In the genomic region with DNA sequence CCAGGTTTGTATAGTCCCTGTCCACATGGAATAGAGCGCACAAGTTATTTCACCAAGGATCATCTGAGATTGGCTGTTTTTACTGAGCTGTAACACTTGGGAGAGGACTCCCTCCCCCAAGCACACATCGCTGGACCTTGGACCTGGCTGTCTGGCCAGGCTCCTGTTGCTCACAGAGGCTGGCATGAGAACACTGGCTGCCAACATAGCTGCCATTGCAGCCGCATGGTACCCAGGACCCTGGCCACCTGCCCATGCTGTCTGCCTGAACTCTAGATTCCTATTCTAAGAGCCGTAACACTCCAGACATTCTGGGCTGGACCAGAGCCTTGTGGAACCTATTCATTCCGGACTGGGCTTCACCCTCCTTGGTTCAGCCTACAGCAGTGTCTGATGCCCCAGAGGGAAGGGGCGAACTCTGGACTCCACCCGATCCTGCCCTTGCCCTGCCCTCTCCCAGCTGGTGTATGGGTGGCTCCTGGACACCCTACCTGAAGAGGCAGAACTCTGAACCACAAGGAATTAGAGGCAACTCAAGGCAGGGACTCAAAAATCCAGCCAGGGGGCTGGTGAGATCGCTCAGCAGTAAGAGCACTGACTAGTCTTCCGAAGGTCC, we compare ENCODE assay signal across 10 mouse cellular contexts. TPM values are rescaled to one million over a fixed set of nuclear protein-coding genes. Genes with fewer than 3 reads are reported as not detected.
DNase-seq lines count a peak whose midpoint lies in the region; ATAC-seq lines count a peak whose summit lies in the region.
"Had no signal": no experiment of that assay in that cellular context is flagged by ENCODE, and none has a peak within 500 bp of the region (broad histone marks: within the 10 kb centered on the region; RNA-seq: fewer than 3 reads in every experiment).

No protein-coding gene starts in this region.

- H3K27ac ChIP-seq in hindbrain, embryonic 11.5 days (ENCODE audit: low read depth, low read length): peak overlapping the region; percentile 24; the same call in 1 of the 2 replicates
- no peak overlapping the region for H3K27ac ChIP-seq in hindbrain, embryonic 12.5 days
- H3K27ac ChIP-seq in forebrain, embryonic 12.5 days: peak overlapping the region; percentile 44; the same call in 1 of the 2 replicates
- H3K27ac ChIP-seq in intestine, embryonic 14.5 days (ENCODE audit: low read depth): peak overlapping the region; percentile 84; the same call in 1 of the 2 replicates
- peak overlapping the region; percentile 89 for H3K27ac ChIP-seq in limb, embryonic 15.5 days

- no peaks in the 10 kb centered on the region for H3K36me3 ChIP-seq in hindbrain, embryonic 11.5 days (ENCODE audit: control insufficient read depth, insufficient read depth, low read length)
- no peaks in the 10 kb centered on the region for H3K36me3 ChIP-seq in hindbrain, embryonic 12.5 days
- no peaks in the 10 kb centered on the region for H3K36me3 ChIP-seq in forebrain, embryonic 12.5 days (replicated peaks)
- H3K36me3 ChIP-seq in intestine, embryonic 14.5 days (ENCODE audit: control insufficient read depth, insufficient read depth, low read length): no peaks in the 10 kb centered on the region
- no peaks in the 10 kb centered on the region for H3K36me3 ChIP-seq in limb, embryonic 15.5 days
- H3K36me3 ChIP-seq: G1E had no signal

- no peak overlapping the region for H3K4me2 ChIP-seq in hindbrain, embryonic 11.5 days (replicated peaks; ENCODE audit: low read depth, low read length)
- H3K4me2 ChIP-seq in hindbrain, embryonic 12.5 days (replicated peaks): no peak overlapping the region
- no peak overlapping the region for H3K4me2 ChIP-seq in forebrain, embryonic 12.5 days
- H3K4me2 ChIP-seq in intestine, embryonic 14.5 days (ENCODE audit: low read length): no peak overlapping the region
- H3K4me2 ChIP-seq in limb, embryonic 15.5 days: no peak overlapping the region

- no peak overlapping the region for H3K4me3 ChIP-seq in hindbrain, embryonic 11.5 days (ENCODE audit: low read depth, low read length)
- no peak overlapping the region for H3K4me3 ChIP-seq in hindbrain, embryonic 12.5 days
- no peak overlapping the region for H3K4me3 ChIP-seq in forebrain, embryonic 12.5 days (replicated peaks)
- H3K4me3 ChIP-seq in intestine, embryonic 14.5 days (ENCODE audit: low read depth, low read length): no peak overlapping the region
- H3K4me3 ChIP-seq in limb, embryonic 15.5 days: no peak overlapping the region

- H3K9me3 ChIP-seq in hindbrain, embryonic 11.5 days (ENCODE audit: control insufficient read depth, low read length): no peaks in the 10 kb centered on the region
- no peaks in the 10 kb centered on the region for H3K9me3 ChIP-seq in hindbrain, embryonic 12.5 days (replicated peaks)
- no peaks in the 10 kb centered on the region for H3K9me3 ChIP-seq in forebrain, embryonic 12.5 days
- no peaks in the 10 kb centered on the region for H3K9me3 ChIP-seq in intestine, embryonic 14.5 days (ENCODE audit: control insufficient read depth, low read length)
- H3K9me3 ChIP-seq in limb, embryonic 15.5 days: no peaks in the 10 kb centered on the region
- H3K9me3 ChIP-seq: G1E had no signal

- 87% methylated on average over 9 of the region's 9 CpGs for WGBS in hindbrain, embryonic 11.5 days
- 84% methylated on average over 9 of the region's 9 CpGs for WGBS in hindbrain, embryonic 12.5 days
- WGBS in forebrain, embryonic 12.5 days: 94% methylated on average over 9 of the region's 9 CpGs
- 77% methylated on average over 9 of the region's 9 CpGs for WGBS in intestine, embryonic 14.5 days
- 69% methylated on average over 9 of the region's 9 CpGs for WGBS in limb, embryonic 15.5 days

- peaks cover 20% of the 10 kb centered on the region for H3K4me1 ChIP-seq in hindbrain, embryonic 11.5 days (replicated peaks; ENCODE audit: control insufficient read depth, insufficient read depth, low read length)
- H3K4me1 ChIP-seq in hindbrain, embryonic 12.5 days: peaks cover 44% of the 10 kb centered on the region
- H3K4me1 ChIP-seq in forebrain, embryonic 12.5 days: peaks cover 34% of the 10 kb centered on the region
- H3K4me1 ChIP-seq in intestine, embryonic 14.5 days (replicated peaks; ENCODE audit: control insufficient read depth, insufficient read depth, low read length): peaks cover 33% of the 10 kb centered on the region
- peaks cover 41% of the 10 kb centered on the region for H3K4me1 ChIP-seq in limb, embryonic 15.5 days

- H3K9ac ChIP-seq in hindbrain, embryonic 11.5 days (ENCODE audit: low read depth, low read length): no peak overlapping the region
- no peak overlapping the region for H3K9ac ChIP-seq in hindbrain, embryonic 12.5 days
- H3K9ac ChIP-seq in forebrain, embryonic 12.5 days: no peak overlapping the region
- H3K9ac ChIP-seq in intestine, embryonic 14.5 days (ENCODE audit: low read length): no peak overlapping the region
- no peak overlapping the region for H3K9ac ChIP-seq in limb, embryonic 15.5 days

- no peaks in the 10 kb centered on the region for H3K27me3 ChIP-seq in hindbrain, embryonic 11.5 days (ENCODE audit: control insufficient read depth, insufficient read depth, low read length)
- H3K27me3 ChIP-seq in hindbrain, embryonic 12.5 days: no peaks in the 10 kb centered on the region
- H3K27me3 ChIP-seq in forebrain, embryonic 12.5 days: no peaks in the 10 kb centered on the region
- H3K27me3 ChIP-seq in intestine, embryonic 14.5 days (replicated peaks; ENCODE audit: control insufficient read depth, insufficient read depth, low read length): no peaks in the 10 kb centered on the region
- H3K27me3 ChIP-seq in limb, embryonic 15.5 days: no peaks in the 10 kb centered on the region

- DNase-seq in hindbrain, embryonic 11.5 days (ENCODE audit: low spot score): no peak
- DNase-seq in intestine, embryonic 14.5 days (ENCODE audit: low spot score): no peak
- DNase-seq in left cerebral cortex, adult 11 months (ENCODE audit: low spot score): no peak
- no peak for DNase-seq in left cerebral cortex, adult 18-20 months (ENCODE audit: low spot score in 2 of 2)
- DNase-seq in c-Kit-positive CD71-positive TER-119-positive erythroid progenitor cells, embryonic 14.5 days (ENCODE audit: low spot score): no peak
- DNase-seq: cerebellum, adult 18-20 months had no signal

- ATAC-seq in hindbrain, embryonic 11.5 days (ENCODE audit: low FRiP score): no peak
- no peak for ATAC-seq in hindbrain, embryonic 12.5 days (ENCODE audit: low FRiP score)
- no peak for ATAC-seq in forebrain, embryonic 12.5 days (ENCODE audit: low FRiP score)
- no peak for ATAC-seq in intestine, embryonic 14.5 days (replicated peaks; ENCODE audit: low FRiP score, low TSS enrichment, low read depth)
- no peak for ATAC-seq in limb, embryonic 15.5 days (ENCODE audit: insufficient number of reproducible peaks, low FRiP score, low TSS enrichment, low read depth)

RNA-seq across cellular contexts. Expression of a gene that starts 58.5 kb away (rescaled TPM):
- 5.6 and 6.9 TPM in 2 replicates for polyA plus RNA-seq in hindbrain, embryonic 11.5 days (2014; fragmentation: Nextera tagmentation; extraction: Ambion mirVana)
- 5.9 and 7.1 TPM in 2 replicates for polyA plus RNA-seq in hindbrain, embryonic 12.5 days (2016; fragmentation: Nextera tagmentation; extraction: Ambion mirVana)
- polyA plus RNA-seq in forebrain, embryonic 12.5 days (2016; fragmentation: Nextera tagmentation; extraction: Ambion mirVana): 5.6 and 6.2 TPM in 2 replicates
- 9.3 and 10.4 TPM in 2 replicates for polyA plus RNA-seq in intestine, embryonic 14.5 days (2014; fragmentation: Nextera tagmentation; extraction: Ambion mirVana)
- polyA plus RNA-seq in limb, embryonic 15.5 days (2015; fragmentation: Nextera tagmentation; extraction: Ambion mirVana): 23.8 and 25.3 TPM in 2 replicates
- total RNA-seq in left cerebral cortex, adult 18-20 months (2021): 1 to 10 TPM; 9.4 to 10.0 TPM
